Mouse (Mus musculus) cerebral cortex, adult 2 months (tissue): Measurements from ENCODE around the gene Rrp36.

ENCODE experiments used
- WGBS: fragments of 180-500 bp; shearing (Covaris S2); methylation state at CpG from one replicate; pipeline ENCODE4 v1.1.7; 2018; 5-methylcytosine and 5-hydroxymethylcytosine counted together

Rrp36 gene

DNA sequence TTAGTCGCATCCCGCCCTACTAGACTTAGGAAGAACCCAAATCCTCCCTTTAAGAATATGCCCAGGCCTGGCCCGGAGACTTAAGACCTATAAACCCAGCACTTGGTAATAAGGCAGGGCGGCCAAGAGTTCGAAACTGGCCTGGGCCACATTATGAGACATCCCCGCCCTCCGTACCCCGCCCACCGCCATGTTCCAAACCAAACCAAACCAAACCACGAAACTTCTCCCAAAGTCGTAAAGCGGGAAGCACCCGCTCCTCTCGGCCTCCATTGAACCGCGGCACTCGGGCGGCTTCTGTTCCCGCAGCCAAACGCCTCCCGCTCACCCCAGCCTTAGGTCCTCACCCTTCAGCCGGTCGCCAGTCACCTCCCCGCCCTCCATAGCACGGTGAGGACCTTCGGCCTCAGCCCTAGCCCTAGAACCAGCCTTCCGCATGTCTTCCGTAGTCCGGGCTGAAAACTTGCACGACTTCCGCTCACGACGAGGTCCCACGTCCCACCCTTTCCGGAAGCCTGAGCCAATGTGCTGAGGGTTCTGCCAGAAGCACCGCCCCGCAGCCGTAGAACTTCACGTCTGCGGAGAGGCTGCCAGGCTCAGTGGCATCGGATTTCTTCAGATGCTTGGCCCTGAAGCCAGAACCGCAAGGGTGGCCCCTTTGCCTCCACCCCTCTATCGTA is at the start of gene Rrp36:
Gene Rrp36 (minus strand): TSS at position 503 of the 680 bp plus-strand sequence.
- under 1% methylated on average over 43 of the region's 43 CpGs for WGBS

- WGBS: 87% methylated on average over 7 of the region's 7 CpGs
These were observed 46.9 kb upstream of the Rrp36 start for GRCm38 (mm10) chr17:46721077-46721476.

DNA sequence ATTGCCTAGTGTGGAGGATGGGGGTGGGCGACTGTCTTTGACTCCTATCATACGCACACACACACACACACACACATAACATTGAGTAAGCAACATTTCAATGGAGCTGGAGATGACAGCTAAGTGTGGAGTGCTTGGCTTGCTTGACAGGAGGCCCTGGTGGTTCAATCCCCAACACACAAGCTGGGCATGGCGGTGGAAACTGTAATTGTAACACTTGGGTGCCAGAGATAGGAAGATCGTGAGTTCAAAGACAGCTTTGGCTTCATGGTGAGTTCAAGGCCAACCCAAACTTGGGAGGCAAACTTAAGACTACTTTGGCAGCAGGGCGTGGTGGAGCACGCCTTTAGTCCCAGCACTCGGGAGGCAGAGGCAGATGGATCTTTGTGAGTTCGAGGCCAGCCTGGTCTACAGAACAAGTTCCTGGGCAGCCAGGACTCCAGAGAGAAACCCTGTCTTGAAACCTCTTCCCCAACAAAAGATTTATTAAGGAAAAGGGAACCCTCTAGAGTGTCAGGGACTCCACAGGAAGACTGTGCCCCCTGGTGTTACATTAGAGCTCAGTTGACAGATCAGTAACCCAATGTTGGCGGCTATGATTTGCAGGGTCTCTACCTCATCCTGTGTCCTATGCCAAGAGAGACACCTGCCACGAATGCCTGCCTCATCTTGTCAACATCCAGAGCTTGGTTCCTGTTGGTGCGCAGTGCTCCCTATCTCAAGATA is 40.8 kb upstream of the Rrp36 start:
- 96% methylated on average over 11 of the region's 11 CpGs for WGBS

- 78% methylated on average over 9 of the region's 9 CpGs for WGBS
These were observed 39.7 kb upstream of the Rrp36 start for GRCm38 (mm10) chr17:46713849-46714248.

GRCm38 (mm10) chr17:46712442-46712841 is 38.3 kb upstream of the Rrp36 start:
- WGBS: 50% methylated on average over 7 of the region's 7 CpGs

- under 1% methylated on average over 72 of the region's 76 CpGs for WGBS
These were observed 37.6 kb upstream of the Rrp36 start for GRCm38 (mm10) chr17:46711612-46712271.

- 7% methylated on average over 36 of the region's 36 CpGs for WGBS
These were observed 36.9 kb upstream of the Rrp36 start, which contains the start of gene Pex6 for GRCm38 (mm10) chr17:46710959-46711597. Gene Pex6, plus strand, starts transcription at chr17:46711463.

DNA sequence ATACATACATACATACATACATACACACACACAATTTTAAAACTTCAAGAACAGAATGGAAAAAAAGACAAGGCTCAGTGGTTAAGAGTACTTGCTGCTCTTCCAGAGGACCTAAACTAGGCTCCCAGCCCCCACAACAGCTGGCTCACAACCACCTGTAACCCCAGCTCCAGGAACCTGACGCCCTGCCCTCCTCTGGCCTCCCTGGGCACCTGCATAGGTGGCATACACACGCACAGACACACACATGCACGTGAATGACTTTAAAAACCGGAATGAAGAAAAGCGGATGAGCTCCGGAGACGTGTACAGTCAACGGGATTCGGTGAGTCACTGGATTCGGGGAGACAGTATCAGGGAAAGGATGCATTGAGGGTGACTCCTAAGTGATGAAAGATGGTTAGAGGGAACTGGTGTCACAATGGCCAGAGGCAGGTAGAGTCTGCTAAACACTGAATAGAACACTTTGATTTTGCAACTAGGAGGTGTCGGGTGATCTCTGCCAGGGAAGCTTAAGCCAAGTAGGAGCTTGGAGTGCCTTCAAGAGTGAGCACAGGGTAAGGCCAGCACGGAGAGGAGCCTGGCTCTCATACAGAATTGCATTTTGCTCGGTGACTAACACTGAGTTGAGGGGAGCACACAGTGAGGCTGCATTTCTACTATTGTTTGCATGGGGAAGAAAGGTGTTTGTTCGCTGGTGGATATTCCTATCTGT is 32.4 kb upstream of the Rrp36 start:
- WGBS: 89% methylated on average over 14 of the region's 14 CpGs

DNA sequence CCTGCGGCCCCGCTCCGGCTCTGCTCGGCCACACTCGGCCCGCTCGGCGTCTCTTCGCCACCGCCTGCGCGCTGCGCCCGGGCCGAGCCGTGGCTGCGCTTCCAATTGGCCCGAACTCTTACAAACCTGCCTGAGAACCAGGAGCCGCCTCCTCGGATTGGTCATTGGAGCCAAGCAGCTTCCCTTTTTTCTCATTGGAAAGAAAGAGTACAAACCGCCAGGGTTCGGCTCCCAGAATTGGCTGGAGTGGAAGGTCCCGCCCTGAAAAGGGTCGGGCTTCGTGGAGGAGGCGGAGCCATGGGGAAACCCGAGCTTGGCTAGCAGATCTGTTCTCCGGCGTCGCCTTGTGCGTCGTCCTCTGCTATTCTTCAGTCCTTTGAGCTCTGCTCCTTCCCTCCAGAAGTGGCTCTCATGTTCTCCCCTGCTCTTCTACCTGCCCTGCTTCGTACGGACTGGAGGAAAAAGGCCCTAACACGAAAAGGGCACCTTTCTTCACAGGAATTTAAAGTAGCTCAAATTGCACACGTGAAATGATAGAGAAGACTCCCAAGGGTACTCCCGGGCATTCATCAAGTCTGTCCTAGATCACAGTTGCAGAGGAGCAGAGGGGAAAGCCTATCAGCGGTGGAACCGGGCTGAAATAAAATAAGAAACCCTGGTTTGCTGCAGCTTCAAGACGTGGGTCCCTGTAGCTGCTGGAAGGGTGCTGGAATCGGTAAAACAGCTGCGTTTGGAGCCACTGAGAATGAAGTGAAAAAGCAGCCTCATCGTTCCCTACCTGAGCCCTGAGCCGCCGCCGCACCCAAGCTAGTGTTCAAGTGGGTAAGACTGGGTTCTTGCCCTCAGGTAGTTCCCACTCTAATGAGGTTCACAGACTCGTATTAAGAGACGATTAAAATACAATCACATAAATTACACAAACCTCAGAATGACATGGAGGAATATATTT is 31.0 kb upstream of the Rrp36 start, which contains the start of gene Ppp2r5d:
Gene Ppp2r5d (minus strand): TSS at position 225 of the 949 bp plus-strand sequence.
- WGBS: 1% methylated on average over 48 of the region's 48 CpGs

DNA sequence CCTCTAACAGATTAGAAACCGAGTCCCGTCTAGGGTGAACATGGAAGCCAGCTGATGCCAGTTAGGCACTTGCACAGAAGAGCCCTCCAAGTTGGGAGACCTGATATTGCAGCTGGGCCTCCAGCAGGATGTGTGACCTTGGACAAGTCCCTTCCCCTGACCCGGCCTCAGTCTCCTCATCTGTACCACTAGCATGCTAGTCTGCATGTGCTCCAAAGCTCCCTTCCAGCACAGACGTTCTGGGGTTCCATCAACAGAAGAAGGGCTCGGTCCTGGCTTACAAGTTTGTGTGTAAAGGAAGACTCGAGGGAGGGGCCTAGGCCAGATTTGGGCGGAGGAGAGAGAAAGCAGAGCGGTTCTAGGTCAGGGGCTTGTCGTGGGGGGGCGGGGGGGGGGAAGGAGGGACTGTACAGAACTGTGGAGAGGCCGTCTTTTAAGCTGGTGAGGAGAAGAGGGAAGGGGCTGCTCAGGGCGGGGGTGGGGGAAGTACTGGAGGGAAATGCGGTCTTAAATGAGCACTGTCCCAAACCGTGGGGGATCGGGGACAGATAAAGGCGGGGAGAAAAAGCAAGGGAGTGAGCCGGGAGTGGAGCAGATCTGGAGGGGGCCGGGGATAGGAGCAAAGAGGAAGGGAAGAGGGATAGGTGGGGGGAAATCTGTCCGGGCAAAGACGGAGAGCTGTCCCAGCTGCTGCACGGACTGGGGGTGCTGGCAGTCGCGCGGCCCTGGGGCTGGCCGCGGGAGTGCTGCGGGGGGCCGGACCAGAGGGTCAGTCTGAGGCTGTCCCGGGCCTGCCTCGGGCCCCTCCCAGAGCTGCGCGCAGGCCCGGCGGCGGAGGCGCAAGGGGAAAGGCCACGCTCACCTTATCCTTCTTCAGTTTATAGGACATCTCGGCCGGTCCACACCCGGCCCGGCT is 30.1 kb upstream of the Rrp36 start:
- 4% methylated on average over 41 of the region's 41 CpGs for WGBS

GRCm38 (mm10) chr17:46702506-46702905 is 28.4 kb upstream of the Rrp36 start:
- WGBS: 79% methylated on average over 5 of the region's 5 CpGs

DNA sequence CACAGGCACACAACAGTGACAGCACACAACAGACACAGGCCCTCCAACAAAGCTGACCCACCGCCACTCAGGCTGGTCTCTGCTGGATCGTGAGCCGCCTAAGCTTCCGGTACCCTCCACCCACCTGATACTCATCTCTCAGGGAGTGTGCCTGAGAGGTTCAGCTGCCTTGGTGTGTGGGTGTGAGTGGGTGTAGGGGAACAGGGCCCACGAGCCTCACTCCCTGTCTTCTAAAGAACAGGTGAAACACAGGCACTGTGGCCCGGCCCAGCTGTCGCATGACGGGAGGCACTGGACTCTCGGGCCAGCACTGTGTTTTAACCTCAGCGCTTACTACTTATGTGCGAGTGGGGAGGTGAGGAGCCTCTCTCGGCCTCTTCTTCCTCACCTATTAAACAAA is 27.9 kb upstream of the Rrp36 start:
- WGBS: 59% methylated on average over 12 of the region's 12 CpGs

DNA sequence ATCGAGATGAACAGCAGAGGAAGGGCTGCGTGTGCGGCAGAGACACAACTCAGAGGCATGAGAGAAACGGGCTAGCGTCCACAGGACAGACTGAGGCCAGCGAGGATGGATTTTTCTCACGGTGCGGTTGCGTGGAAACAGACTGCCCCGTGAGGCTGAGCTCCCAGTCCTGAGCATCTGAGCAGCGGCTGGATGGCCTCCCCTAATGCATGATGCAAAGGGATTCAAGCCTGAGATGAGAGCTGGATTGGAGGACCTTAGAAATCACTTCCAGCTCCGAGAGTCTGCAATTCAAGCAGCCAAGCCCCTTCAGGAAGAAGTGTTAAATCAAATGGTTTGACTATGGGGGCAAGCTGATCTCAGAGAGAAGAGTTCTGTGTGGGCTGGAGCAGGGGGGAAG is 27.3 kb upstream of the Rrp36 start:
- WGBS: 41% methylated on average over 12 of the region's 12 CpGs

GRCm38 (mm10) chr17:46699912-46700311 is 25.8 kb upstream of the Rrp36 start:
- WGBS: 87% methylated on average over 3 of the region's 3 CpGs

DNA sequence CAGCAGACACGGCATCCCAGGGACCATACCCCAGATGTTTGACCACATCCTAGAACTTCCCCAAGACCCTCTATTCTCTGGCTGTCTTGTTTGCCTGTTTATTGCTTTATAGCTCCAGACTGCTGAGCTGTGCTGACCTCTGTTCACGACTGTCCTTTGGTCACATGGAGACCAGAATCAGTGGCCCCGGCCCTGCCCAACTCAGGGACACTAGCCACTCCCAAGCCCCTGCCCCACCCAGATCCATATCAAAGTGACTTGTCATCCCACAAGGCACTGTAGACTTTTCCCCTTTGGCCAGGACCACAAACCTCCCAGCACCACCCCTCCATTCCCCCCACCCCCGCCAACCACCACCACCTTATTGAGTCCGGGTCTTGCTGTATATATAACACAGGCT is 25.1 kb upstream of the Rrp36 start:
- WGBS: 84% methylated on average over 5 of the region's 5 CpGs

- WGBS: 92% methylated on average over 6 of the region's 6 CpGs
These were observed 24.4 kb upstream of the Rrp36 start for GRCm38 (mm10) chr17:46698515-46698914.

DNA sequence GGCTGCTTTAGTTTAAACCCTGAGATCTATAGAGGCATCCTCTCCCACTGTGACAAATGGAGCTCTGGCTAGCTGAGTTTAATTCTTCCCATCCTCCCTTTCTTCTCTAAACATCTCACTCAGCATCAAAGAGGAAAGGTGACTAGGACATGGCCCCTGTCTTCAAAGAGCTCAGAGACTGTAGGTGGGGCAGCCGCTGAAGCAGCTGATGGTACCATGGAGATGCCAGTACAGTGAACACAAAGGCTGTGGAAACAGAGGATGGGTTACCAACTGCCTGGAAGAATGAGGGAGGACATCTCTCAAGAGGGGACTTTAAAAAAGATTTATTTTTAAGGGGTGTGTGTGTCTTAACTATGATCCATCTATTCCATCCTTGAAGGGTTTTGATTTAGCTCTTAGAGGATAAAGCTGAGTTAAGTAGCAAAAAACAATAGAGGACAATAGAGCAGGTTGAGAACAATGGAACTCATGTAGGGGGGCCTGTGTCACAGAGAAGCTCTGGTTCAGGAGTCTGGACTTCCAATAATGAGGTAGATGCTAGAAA is 20.4 kb upstream of the Rrp36 start:
- WGBS: 79% methylated on average over 1 of the region's 1 CpGs

- WGBS: 97% methylated on average over 2 of the region's 2 CpGs
These were observed 17.2 kb upstream of the Rrp36 start for GRCm38 (mm10) chr17:46691390-46691789.

DNA sequence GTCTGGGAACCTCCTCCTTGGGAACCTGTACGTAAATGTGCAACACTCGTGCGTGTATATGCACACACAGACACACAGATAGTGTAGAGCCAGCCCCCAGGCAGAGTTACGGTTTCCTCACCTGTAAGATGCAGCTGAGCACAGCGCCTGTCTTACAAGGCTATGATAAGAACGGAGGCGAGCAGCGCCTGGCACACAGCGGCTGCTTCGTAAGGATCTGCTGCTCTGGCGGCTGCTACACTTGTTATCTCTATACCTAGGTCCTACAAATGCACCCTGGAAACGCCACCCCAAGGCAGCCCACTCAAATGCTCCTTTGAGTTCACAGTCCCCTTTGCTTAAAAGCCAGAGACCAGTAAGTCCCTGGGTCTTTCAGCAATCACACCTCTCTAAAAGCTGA is 16.5 kb upstream of the Rrp36 start:
- WGBS: 90% methylated on average over 12 of the region's 12 CpGs
